In the genomic region with DNA sequence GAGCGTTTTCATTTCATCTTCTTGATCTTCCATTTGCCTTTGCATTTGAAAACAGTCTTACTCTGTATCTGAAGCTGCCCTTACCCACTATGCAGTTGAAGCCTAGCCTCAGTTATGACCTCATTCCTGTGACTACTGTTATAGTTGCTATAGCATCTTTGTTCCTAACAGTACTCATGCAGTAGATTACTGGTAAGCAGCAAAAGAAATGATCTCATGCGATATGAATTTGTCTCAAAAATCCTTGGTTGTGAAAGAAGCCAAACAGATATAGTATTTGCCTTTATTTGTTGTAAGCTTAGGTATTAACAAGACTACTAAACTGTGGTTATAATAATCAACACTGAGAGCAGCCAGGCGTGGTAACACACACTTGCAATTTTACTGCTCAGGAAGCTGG, we compare ENCODE assay signal across 32 mouse cellular contexts. TPM values are rescaled to one million over a fixed set of nuclear protein-coding genes. Genes with fewer than 3 reads are reported as not detected.
DNase-seq lines count a peak whose midpoint lies in the region; ATAC-seq and TF ChIP-seq lines count a peak whose summit lies in the region.
"Had no signal": no experiment of that assay in that cellular context is flagged by ENCODE, and none has a peak within 500 bp of the region (broad histone marks: within the 10 kb centered on the region; RNA-seq: fewer than 3 reads in every experiment).

No protein-coding gene starts in this region.

- no peak for ATAC-seq in kidney, postnatal 0 days (replicated peaks; ENCODE audit: low FRiP score, low read depth)
- ATAC-seq in kidney, embryonic 16.5 days (ENCODE audit: low FRiP score, low TSS enrichment), result no peak
- ATAC-seq: forebrain, embryonic 13.5 days; hindbrain, postnatal 0 days; intestine, embryonic 16.5 days had no signal

- H3K27ac ChIP-seq in kidney, postnatal 0 days, result peak overlapping the region; percentile 19; the same call in 1 of the 2 replicates
- no peak overlapping the region for H3K27ac ChIP-seq in kidney, embryonic 16.5 days (ENCODE audit: low read length)
- peak overlapping the region; percentile 38 for H3K27ac ChIP-seq in embryonic fibroblast, embryonic 13.5 days (ENCODE audit: insufficient read depth, low read length)
- H3K27ac ChIP-seq: embryonic facial prominence, embryonic 10.5 days; embryonic facial prominence, embryonic 15.5 days; forebrain, embryonic 13.5 days; hindbrain, embryonic 12.5 days; hindbrain, postnatal 0 days; liver, embryonic 14.5 days; lung, embryonic 15.5 days; midbrain, embryonic 12.5 days; neural tube, embryonic 12.5 days had no signal

- TF ChIP-seq POLR2A in embryonic fibroblast, embryonic 13.5 days (IDR thresholded peaks at IDR 0.05; ENCODE audit: low read depth, low read length), result no peak

- H3K36me3 ChIP-seq in kidney, postnatal 0 days (ENCODE audit: insufficient read depth, low read length), result no peaks in the 10 kb centered on the region
- no peaks in the 10 kb centered on the region for H3K36me3 ChIP-seq in kidney, embryonic 16.5 days (ENCODE audit: insufficient read depth, low read length)
- H3K36me3 ChIP-seq: hindbrain, embryonic 12.5 days; lung, embryonic 15.5 days; neural tube, embryonic 12.5 days had no signal

- 83% methylated on average over 3 of the region's 3 CpGs for WGBS in kidney, postnatal 0 days
- 85% methylated on average over 3 of the region's 3 CpGs for WGBS in kidney, embryonic 16.5 days

- TF ChIP-seq CTCF in kidney, postnatal 0 days (IDR thresholded peaks at IDR 0.05; ENCODE audit: low read depth), result no peak
- TF ChIP-seq CTCF in embryonic fibroblast, embryonic 13.5 days (IDR thresholded peaks at IDR 0.05; ENCODE audit: borderline replicate concordance, insufficient read depth, low read length), result no peak

- peak; percentile 6 for DNase-seq in kidney, postnatal 0 days (ENCODE audit: low spot score)
- DNase-seq in 3134 (ENCODE audit: extremely low read depth, insufficient read length, low spot score) (peak; percentile 19), MN1 (ENCODE audit: low spot score) (peak; percentile 8)
- no peak for DNase-seq in spleen, postnatal 10 days (ENCODE audit: low spot score in 2 of 2)
- no peak for DNase-seq in adrenal gland, postnatal 10 days
- DNase-seq: adrenal gland, postnatal 36 days; cerebellum, adult 18-20 months; cerebellum, postnatal 10 days; gastrocnemius, postnatal 14 days; heart, postnatal 36 days; kidney, postnatal 10 days; layer of hippocampus, adult 9-11 months; liver; lung, postnatal 4 days; right cerebral cortex, adult 18-20 months; right cerebral cortex, postnatal 4 days; thymus, postnatal 25 days had no signal

- H3K4me1 ChIP-seq in kidney, postnatal 0 days (replicated peaks; ENCODE audit: insufficient read depth, low read length), result no peaks in the 10 kb centered on the region
- no peaks in the 10 kb centered on the region for H3K4me1 ChIP-seq in kidney, embryonic 16.5 days (ENCODE audit: insufficient read depth, low read length)
- peaks cover 4% of the 10 kb centered on the region for H3K4me1 ChIP-seq in embryonic fibroblast, embryonic 13.5 days (ENCODE audit: control insufficient read depth, insufficient read depth, low read length)
- H3K4me1 ChIP-seq: embryonic facial prominence, embryonic 10.5 days; embryonic facial prominence, embryonic 15.5 days; lung, embryonic 15.5 days; neural tube, embryonic 12.5 days had no signal

- H3K9ac ChIP-seq in kidney, postnatal 0 days (ENCODE audit: low read depth, low read length), result no peak overlapping the region
- H3K9ac ChIP-seq in kidney, embryonic 16.5 days (replicated peaks; ENCODE audit: low read length), result no peak overlapping the region
- H3K9ac ChIP-seq: embryonic facial prominence, embryonic 15.5 days; forebrain, embryonic 13.5 days; hindbrain, embryonic 12.5 days; liver, embryonic 14.5 days; lung, embryonic 15.5 days; midbrain, embryonic 12.5 days; neural tube, embryonic 12.5 days had no signal

- H3K9me3 ChIP-seq in kidney, postnatal 0 days (replicated peaks; ENCODE audit: low read length), result no peaks in the 10 kb centered on the region
- H3K9me3 ChIP-seq in kidney, embryonic 16.5 days (ENCODE audit: low read length), result no peaks in the 10 kb centered on the region
- H3K9me3 ChIP-seq: embryonic facial prominence, embryonic 10.5 days; embryonic facial prominence, embryonic 15.5 days; forebrain, embryonic 13.5 days; hindbrain, embryonic 12.5 days; lung, embryonic 15.5 days; megakaryocyte, embryonic 14.5 days; midbrain, embryonic 12.5 days; neural tube, embryonic 12.5 days had no signal

- H3K27me3 ChIP-seq in kidney, postnatal 0 days (ENCODE audit: insufficient read depth, low read length), result no peaks in the 10 kb centered on the region
- H3K27me3 ChIP-seq in kidney, embryonic 16.5 days (ENCODE audit: insufficient read depth, low read length), result no peaks in the 10 kb centered on the region
- H3K27me3 ChIP-seq: CH12.LX; embryonic facial prominence, embryonic 15.5 days; forebrain, embryonic 13.5 days; hindbrain, embryonic 12.5 days; lung, embryonic 15.5 days; megakaryocyte, embryonic 14.5 days; midbrain, embryonic 12.5 days; neural tube, embryonic 12.5 days had no signal

- no peak overlapping the region for H3K4me2 ChIP-seq in kidney, postnatal 0 days (ENCODE audit: low read length)
- H3K4me2 ChIP-seq in kidney, embryonic 16.5 days (replicated peaks; ENCODE audit: low read depth, low read length), result no peak overlapping the region
- H3K4me2 ChIP-seq: embryonic facial prominence, embryonic 15.5 days; forebrain, embryonic 13.5 days; hindbrain, embryonic 12.5 days; lung, embryonic 15.5 days; midbrain, embryonic 12.5 days; neural tube, embryonic 12.5 days had no signal

- H3K4me3 ChIP-seq in kidney, postnatal 0 days (replicated peaks; ENCODE audit: low read depth, low read length), result no peak overlapping the region
- H3K4me3 ChIP-seq in kidney, embryonic 16.5 days (ENCODE audit: low read length), result no peak overlapping the region
- no peak overlapping the region for H3K4me3 ChIP-seq in embryonic fibroblast, embryonic 13.5 days (ENCODE audit: insufficient read depth, low read length)
- H3K4me3 ChIP-seq: embryonic facial prominence, embryonic 10.5 days; embryonic facial prominence, embryonic 15.5 days; forebrain, embryonic 13.5 days; hindbrain, embryonic 12.5 days; lung, embryonic 15.5 days; megakaryocyte, embryonic 14.5 days; midbrain, embryonic 12.5 days; myocyte; neural tube, embryonic 12.5 days had no signal

RNA-seq across cellular contexts. Expression of a gene that starts 51.4 kb away (rescaled TPM):
- 142 and 149 TPM in 2 replicates for polyA plus RNA-seq in kidney, postnatal 0 days (2015; fragmentation: Nextera tagmentation; extraction: Ambion mirVana)
- 199 and 205 TPM in 2 replicates for polyA plus RNA-seq in kidney, embryonic 16.5 days (2015; fragmentation: Nextera tagmentation; extraction: Ambion mirVana)
- polyA plus RNA-seq in embryonic fibroblast, embryonic 13.5 days (2011; ENCODE audit: insufficient read length, low read depth, missing spikeins), result 97.2 and 101 TPM in 2 replicates
- 10 to 100 TPM; 57.5 to 59.1 TPM for total RNA-seq in adrenal gland, postnatal 10 days (2021)

Comparison
In these comparisons a context has a peak if more than half of its experiments do, and no peak if none do; other contexts are left out.
1. DNase-seq: peak in kidney, postnatal 0 days (single experiment), 3134 (single experiment) and MN1 (single experiment); none in spleen, postnatal 10 days (0 of 2) and adrenal gland, postnatal 10 days (single experiment).